Mouse (Mus musculus) thymus, postnatal 25 days (tissue): ENCODE data around the gene Slc41a2.
"Not testable (repeated sequence)": the region's sequence is repeated elsewhere in the genome, so short reads cannot be mapped to it uniquely, and the experiment has no call there.

Experiments
- DNase-seq: peaks from one replicate; pipeline ENCODE4 v3.0.0; 2022

The Slc41a2 gene

DNA sequence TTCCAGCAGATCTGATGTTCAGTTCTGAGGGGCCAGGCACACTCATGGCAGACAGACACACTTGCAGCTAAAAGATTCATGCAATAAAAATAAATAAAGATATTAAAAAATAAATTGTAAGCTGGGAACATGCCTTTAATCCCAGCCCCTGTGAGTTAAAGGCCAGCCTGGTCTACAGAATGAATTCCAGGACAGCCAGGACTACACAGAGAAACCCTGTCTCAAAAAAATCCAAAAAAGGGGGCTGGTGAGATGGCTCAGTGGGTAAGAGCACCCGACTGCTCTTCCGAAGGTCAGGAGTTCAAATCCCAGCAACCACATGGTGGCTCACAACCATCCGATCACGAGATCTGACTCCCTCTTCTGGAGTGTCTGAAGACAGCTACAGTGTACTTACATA is 14.1 kb upstream of the Slc41a2 start:
- DNase-seq: not testable (repeated sequence)

DNA sequence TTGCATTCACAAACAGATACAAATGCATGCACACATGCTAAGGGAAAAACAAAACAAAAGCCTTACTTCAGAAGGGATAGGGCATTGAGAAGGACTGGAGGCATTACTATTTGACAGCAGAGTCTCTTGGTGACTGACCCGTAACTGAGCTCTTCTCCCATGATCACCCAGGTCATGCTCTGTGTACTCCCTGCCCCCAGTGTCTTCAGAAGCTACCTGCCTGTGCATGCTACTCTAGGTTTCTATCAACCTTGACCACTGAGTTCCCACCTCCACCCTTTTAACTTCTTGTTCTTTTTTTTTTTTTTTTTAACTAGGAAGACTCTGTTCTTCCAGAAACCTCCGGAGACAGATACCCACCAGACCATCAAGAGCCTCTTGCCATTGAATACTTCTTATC is 13.0 kb upstream of the Slc41a2 start:
- no peak for DNase-seq

DNA sequence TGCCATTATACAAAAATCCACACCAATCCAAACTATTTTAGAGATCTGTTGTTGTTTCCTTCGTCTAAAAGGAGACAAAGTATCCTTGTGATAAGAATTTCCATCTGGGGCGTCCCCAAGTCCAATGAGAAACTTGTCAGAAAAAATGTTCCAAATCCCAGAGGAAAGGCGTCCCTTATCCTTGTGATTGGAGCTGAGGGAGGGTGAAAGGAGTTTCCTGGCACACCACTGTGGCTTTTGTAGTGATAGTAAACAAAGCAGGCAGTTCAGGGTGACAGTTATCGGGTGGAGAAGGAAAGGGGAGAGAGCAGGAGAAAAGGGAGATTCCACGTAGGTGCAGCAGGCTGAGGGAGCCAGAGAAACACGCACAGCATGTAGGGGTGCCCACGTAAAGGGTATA is 9.8 kb upstream of the Slc41a2 start:
- no peak for DNase-seq

DNA sequence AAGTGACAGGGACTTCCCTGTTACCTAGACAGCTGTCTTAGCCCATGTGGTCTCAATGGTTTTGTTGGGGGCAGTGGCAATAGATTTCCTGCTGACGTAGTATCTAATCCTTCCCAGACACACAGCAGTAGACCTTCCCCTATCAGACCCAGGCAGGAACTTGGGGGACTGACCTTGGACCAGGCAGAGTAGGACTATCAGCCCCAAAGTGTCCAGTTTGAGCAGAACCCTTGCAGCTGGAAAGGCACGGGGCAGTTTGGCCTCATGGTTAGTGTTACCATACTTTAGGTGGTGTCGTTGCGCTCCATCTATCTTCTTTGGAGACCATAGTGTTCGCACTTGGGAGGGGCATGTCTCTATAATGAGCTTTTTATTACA is 8.7 kb upstream of the Slc41a2 start:
- DNase-seq: no peak

DNA sequence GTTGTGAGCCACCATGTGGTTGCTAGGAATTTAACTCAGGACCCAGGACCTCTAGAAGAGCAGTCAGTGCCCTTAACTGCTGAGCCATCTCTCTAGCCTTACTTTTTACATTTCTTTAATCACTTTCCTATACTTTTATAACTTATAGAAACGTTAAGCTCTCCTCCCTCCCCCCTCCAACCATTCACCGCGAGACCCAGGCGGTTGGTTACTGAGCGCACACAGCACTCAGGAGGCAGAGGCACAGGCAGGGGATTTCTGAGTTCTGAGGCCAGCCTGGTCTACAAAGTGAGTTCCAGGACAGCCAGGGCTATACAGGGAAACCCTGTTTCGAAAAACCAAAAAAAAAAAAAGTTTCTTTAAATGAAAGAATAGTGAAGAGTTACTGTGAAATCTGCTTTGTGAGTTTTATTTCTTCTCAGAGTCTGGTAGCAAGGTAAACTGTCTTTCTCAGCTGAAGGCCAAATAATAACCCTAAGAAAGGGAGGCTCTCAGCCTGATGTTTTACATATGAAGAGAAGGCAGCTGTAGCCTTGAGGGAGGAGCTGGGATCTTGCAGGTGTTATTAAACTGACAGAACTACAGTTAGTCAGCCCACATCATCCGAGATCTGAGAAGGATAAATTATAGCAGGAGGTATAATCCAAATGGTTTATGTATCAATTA is 8.1 kb upstream of the Slc41a2 start:
- no peak for DNase-seq

DNA sequence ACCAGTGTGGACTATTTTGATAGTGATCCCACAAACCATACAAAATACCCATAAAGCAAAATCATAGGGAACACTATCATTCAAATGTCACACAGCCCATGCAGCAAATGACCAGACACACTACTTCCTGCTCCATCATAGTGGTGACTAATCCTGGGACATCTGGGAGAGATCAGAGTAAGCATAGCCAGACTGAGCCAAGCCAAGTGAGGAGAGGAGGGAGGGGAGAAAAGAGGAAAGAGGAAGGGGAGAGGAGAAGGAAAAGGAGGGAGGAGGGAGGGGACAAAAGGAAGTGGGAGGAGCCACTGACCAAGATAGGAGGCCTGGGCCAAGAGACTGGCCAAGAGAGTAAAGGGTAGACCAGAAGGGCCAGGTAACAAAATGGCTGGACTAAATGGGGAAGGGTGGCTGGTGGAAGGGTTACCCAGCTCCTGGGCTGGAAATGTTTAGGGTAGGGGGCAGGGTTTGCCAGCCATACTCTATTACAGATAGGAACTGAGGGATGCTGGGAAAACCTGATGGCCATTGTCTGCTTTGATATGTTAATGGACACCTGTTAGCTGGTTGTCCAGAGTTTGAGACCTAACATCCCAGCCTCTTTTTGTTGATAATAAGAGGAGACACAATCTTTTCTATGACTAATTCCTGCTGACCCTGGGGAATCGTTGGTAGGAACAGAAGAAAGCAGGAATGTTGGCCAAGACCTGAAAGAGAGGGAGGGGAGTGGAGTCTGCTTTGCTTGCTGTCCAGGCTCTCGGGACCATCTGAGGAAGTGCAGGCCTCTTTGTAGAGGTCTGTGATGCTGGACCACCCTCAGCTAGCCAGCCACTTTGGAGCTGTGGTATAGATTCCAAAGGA is 6.4 kb upstream of the Slc41a2 start:
- DNase-seq: no peak

DNA sequence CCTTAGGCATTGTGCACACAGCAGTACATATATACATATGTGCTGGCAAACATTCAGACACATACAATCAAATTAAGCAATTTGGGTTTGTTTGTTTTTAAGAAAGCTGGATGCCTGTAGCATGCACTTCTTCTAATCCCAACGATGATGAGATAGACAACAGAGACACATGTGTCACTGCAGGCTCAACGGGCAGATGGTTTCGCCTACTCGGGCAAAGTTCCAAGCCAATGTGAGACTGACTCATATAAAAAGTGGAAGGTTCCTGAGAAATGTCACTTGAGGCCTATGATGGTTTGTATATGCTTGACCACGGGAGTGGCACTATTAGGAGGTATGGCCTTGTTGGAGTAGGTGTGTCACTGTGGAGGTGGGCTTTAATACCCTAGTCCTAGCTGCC is 5.5 kb upstream of the Slc41a2 start:
- DNase-seq: no peak

DNA sequence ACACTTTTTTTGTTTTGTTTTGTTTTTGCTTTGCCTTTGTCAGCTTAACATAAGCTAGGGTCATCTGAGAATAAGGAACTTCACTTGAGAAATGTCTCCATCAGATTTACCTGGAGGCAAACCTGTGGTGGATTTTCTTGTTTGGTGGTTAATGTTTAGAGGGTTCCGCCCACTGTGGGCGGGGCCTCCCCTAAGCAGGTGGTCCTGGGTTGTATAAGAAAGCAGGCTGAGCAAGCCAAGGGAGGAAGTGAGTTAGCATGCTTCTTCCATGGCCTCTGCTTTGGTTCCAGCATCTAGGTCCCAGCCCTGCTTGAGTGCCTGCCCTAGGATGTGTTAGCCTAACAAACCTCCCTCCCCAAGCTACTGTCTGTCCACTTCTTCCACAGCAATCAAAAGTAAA is 3.5 kb upstream of the Slc41a2 start:
- DNase-seq: no peak

DNA sequence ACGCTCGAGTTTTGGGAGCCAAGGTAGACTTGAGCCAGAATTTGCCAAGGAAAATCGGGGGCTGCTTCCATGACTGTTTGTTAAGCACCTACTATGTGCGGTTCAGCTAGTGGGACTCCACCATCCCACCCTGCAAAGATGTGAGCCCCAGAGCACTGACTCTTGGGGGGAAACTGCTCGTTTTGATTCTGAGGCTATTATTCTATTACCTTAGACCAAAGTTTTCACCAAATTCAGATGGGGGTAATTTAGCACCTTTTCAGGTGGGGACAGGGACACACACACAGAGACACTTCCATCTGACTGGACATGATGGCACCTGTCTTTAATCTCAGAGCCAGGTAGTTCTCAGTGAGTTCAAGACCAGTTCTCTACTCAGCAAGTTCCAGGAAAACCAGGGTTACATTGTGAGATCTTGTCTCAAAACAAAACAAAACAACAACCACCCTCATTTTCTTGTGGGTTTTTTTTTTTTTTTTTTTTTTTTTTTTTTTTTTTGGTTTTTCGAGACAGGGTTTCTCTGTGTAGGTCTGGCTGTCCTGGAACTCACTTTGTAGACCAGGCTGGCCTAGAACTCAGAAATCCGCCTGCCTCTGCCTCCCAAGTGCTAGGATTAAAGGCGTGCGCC is 403 bp upstream of the Slc41a2 start:
- DNase-seq: no peak

DNA sequence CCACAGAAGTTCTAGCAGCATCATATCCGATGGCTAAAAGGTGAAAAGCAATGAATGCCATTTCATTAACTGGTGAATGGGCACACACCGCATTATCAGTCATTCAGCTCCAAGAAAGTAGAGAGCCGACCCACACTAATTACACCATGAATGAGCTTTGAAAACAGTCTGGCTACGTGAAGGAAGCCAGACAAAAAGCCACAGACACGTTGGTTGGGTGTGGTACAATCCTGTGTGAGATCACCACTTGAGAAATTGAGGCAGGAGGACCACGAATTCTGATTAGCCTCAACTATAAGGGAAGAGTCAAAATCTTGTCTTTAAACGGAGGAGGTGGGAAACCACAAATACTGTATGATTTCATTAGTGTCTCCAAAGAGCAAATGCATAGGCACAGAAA is 1.3 kb downstream of the Slc41a2 start:
- DNase-seq: no peak

DNA sequence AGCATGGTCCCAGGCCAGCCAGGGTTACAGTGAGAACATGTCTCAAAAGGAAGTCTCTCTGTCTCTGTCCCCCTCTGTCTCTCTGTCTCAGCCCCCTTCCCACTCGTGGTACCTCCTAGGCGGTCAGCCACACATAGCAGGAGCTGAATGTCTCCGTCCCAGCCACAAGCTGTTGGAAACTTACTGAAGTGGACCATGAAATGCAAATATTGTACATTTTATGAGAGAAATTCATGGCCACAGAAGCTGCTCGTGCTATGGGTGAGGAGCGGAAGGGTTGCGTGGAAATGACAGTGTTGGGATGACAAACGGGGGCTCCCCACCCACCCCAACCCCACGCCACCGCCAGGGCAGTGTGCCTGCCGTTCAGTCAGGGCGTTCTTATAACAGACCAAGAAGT is 5.1 kb downstream of the Slc41a2 start:
- no peak for DNase-seq

DNA sequence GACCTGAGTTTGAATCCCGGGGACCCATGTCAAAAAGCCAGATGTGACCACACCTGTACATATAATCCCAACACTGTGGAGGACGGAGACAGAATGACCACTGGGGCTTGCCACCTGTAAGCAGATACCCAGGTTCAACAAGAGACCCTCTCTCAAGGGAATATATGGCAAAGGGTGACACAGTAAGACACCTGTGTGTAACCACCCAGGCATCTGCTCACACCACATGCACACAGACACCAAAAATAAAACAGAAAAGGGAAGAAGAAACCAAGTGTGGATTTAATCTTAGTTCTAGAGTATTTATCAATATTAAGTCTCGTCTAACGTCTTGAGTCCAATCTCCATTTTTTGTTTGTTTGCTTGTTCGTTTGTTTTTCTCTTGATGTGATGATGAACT is 5.9 kb downstream of the Slc41a2 start:
- DNase-seq: no peak

DNA sequence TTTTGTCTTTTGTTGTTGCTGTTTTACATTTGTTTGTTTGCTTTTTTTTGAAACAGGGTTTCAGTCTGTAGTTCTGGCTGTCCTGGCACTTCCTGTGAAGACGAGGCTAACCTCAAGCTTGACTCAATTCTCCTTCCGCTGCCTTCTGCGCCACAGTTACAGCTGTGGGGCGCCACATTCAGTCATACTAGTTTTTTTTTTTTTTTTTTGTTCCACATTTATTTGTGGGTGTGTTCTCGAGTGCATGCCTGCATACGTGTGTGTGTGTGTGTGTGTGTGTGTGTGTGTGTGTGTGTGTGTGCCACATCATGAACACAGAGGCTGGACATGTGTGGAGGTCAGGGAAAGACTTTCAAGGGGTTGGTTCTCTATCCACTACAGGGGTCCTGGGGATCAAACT is 7.3 kb downstream of the Slc41a2 start:
- peak; percentile 63 for DNase-seq

DNA sequence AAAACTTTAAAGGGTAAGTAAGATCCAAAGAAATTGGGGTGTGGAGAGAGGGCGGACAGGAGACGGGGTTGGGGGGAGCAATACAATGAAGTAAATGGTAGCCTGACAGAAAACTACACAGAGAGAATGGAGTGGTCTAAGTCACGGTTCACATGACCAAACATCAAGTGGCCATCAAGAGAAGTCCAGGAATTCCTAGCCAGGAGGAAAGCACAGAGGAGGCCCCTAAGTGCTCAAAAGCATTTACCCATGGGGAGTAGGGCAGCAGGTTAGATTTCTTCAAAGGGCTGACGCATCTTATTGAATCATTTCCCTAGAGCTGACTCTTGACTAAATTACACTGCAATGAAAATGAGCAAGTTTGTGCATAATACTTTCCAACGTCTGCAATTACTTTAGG is 8.9 kb downstream of the Slc41a2 start:
- DNase-seq: no peak

DNA sequence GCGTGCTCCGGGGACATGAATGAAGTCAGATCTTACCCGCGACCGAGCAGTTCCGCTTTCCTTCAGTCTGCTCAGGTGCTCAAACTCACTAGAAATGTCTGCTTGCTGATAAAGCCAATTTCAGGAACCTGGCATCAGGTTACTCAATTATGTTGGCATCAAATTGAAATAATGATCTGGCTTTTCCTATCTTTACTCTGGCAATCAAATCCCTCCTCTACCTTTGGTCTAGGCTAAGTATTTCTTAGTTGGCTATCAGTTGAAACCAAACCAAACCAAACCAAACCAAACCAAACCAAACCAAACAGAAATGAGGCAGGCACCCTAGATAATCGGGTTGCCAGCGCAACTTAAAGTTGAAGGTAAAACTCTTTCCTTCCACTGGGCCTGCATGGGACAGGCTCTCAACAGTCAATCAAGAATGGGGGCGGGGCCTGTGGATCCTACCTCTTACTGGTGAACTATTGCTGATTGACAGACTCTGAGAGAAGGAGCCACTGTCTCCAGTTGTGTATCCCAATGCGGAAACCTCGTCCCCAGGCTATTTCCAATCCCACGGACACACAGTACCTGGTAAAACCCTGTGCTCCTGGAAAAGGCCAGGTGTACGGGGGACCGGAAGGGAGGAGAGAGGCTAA is 10.9 kb downstream of the Slc41a2 start:
- no peak for DNase-seq

DNA sequence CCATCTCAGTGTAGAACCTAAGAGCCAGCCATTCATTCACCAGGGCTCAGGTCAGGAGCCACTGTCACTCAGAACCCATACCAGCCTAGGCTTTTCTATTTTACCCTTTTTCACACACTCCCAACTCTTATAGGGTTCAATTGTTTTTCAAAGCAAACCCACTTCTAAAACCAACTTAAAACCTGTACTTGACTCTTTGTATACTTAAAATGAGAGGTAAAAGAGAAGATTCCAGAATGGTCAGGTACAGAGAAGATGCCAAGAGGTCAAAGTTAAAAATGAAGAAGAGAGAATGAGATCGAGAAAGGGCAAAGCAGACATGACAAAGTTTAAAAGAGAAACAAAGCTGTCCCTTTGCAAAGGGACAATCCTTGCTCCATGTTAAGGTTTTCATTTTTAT is 11.8 kb downstream of the Slc41a2 start:
- no peak for DNase-seq

DNA sequence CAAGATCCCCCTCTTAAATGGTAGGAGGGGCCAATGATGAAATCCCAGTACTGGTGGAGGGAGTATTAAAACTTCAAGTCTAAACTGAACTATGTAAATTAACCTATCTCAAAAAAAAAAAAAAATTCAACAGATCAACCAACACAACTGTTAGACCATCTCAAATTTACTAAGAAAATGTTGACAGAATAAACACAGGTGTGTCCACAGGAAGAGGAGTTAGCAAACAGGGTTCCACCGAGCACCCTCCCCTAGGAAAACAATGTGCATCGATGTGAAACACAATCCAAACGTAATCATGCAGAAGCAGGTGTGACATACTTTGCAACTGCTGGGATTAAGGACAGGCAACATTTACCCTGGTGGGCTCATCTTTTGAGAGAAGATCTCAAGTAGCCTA is 12.8 kb downstream of the Slc41a2 start:
- DNase-seq: no peak

DNA sequence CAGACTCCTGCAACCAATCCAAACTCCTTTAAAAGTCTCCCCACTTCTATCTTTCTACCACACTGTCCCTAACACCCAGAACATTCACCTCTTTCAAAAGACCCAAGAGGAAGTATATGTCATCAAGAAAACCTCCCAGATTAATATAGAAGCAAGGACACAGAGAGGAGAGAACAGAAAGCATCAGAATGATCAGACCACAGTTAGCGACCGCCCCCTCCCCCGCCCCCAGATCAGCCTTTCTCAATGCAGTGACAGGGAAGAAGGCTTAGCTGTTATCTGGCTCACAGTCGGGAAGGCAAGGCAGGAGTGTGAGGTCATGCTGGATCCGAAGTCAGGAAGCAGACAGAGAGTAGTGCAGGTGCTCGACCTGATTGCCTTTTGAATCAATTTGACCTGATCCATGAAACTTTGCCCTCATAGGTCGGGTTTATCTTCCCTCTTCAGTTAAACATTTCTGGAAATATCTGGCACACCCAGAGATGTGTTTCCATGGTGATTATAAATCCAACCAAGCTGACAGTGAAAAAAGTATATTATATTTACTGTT is 15.1 kb downstream of the Slc41a2 start:
- no peak for DNase-seq

DNA sequence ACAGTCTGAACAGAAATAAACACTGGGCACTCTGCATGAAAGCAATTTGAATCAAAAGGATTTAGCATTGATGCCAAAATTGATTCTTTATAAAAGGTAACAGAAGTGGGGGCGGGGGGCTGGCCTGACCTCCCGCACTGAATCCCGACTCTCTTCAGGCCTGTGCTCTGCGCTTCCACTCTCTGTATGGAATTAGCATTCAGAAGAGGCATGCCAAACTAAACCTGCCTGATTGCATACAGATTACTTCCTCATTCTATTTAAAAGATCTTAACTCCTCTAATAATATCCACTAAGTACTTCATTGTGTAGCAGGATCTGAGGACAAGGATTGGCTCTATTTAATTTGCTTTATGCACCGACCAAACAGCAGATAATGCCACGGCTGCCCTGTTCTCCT is 16.2 kb downstream of the Slc41a2 start:
- no peak for DNase-seq

DNA sequence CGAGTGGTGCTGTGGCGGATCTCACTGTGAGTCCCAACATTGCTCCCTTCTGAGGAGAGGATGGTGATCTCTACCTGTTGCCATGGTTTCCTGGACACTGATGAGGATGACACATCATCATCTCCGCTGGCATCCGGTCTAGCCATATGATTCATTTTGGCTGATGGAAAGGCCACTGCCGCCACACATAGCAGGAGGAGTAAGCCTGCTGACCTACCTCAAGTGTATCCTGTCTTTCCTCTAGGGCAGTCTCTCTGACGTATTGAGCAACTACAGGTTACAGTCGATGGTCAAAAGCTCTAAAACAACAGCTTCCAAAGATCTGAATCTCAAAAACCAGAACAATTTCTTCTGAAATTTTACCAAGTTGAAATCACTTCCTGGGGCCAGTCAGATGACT is 16.8 kb downstream of the Slc41a2 start:
- no peak for DNase-seq

DNA sequence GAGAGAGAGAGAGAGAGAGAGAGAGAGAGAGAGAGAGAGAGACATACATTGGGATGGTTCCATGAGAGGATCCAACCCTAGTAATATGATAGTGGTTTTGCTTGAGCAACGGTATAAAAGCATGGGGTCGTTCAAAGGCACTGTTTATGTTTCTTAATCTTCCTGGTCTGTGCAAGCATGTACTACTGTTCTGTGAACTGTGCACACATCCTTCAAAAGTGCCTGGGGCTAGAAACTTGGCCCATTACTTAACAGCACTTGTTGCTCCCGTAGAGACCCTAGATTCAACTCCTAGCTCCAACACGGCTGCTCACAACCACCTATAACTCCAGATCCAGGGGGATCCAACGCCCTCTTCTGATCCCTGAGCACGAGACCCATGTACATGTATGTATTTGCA is 17.3 kb downstream of the Slc41a2 start:
- no peak for DNase-seq

DNA sequence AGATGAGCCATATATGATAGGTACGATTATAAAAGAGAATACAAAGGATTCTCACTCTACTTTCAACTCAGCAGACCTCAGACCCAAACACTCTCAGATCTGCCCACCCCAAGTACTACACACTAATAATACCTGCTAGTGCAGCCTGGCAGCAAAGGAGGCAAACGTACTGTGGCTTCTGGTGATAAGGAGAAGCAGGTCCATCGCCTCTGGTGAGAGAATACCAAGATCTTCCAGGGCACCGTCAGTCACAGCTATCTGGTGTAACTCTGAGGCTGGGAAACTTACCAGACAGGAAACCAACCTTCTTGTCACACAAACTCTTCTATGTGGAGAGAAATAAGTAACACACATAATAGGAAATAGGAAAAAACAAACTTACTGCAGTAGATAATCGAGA is 24.6 kb downstream of the Slc41a2 start:
- no peak for DNase-seq

DNA sequence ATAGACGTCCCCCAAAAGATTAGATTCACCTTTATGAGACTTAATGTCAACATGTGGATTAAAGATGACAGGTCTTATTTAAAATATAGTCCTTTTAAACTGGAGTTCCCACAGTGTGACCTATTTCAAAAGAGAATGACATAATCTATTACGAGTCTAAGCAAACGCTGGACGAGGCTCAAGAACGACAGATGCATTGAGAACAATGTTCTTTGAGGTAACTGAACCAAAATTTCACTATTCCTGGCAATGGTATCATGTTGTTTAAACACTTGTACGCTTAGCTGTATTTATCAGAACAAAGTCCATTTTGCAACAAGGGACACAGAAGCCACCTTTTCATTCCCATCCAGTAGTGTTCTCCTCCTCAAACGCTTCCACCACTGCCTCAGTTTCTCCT is 27.3 kb downstream of the Slc41a2 start:
- no peak for DNase-seq

DNA sequence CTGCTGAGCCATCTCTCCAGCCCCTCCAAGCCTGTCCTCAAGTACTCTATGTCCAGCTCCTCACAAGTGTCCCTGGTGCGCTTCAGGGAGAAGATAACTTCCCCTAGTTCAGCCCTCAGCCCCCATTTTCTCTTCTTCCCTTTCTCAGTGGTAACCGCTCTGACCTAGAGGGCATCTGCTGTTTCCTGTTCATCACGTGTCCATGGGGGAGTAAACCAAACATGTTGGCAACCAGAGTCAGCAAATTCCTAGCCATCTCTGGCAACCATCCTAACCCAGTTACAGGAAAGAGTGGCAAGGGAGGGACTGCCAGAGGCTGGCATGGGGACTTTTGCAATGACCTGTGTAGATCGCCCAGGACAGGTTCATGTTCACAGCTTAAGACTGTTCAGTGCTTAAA is 36.0 kb downstream of the Slc41a2 start:
- peak; percentile 10 for DNase-seq
